Mouse (Mus musculus): Measurements from ENCODE around the gene Dda1.

DNA sequence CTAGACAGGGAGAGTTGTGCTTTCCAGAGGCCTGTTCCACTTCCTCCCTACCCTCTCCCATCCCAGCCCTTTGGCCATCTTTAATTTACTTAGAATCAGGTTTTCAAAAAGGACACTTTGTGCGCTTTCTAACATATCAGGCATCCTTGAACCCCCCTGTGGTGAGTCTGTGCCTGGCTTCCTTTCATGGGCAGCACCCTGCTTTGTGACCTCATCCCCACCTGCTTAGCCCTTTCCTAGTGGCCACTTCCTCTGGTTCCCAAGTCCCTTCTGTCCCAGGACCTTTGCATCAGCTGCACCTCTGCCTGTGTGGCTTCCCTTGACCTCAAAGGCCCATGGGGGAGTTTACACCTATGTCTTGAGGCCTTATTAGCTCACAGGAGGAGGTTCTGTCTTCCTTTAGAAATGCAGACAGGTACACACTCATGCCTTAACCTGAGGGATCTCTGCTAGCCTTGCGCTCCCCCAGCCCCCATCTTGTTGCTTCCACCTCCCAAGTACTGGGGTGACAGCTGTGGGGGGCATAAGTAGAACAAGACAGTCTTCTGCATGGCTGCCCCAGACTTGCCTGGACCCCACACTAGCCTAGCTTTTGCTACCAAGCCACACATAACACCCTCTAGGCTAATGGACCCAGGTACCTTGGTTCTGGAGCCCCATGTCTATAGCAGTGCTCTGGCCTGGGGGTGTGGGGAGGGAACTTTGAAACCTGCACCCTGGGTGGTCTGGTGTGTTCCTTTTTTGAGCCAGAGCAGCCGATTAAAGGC, 1.3 kb downstream of the Dda1 start:
- TF ChIP-seq CTCF (IDR thresholded peaks at IDR 0.05; ENCODE audit: borderline replicate concordance, extremely low read depth, insufficient read depth, insufficient read length) = no peak
- TF ChIP-seq POLR2A (IDR thresholded peaks at IDR 0.05; ENCODE audit: borderline replicate concordance, extremely low read depth, insufficient read depth, insufficient read length, poor library complexity, severe bottlenecking) = no peak

Data from brain, embryonic 14.5 days (tissue).